Mouse (Mus musculus) kidney, adult 2 months (tissue): ENCODE results near the gene Lrrfip2. TPM values are rescaled to one million over a fixed set of nuclear protein-coding genes. Genes with fewer than 3 reads are reported as not detected.

Experiments used
- DNase-seq: peaks from one replicate; pipeline ENCODE4 v3.0.0; 2021
- H3K27ac ChIP-seq: fragments of 200-500 bp; 2 replicates; pipeline ENCODE4 v1.5.1; 2012; ENCODE audit warnings: low read depth, low read length, control low read depth, inconsistent platforms; ENCODE audit not compliant: insufficient read depth
- H3K27me3 ChIP-seq: fragments of 200-500 bp; replicated peaks from 2 replicates; pipeline ENCODE4 v1.6.1; 2012; ENCODE audit warnings: mild to moderate bottlenecking, moderate library complexity, low read length, inconsistent platforms; ENCODE audit not compliant: control insufficient read depth, insufficient read depth
- H3K36me3 ChIP-seq: fragments of 200-500 bp; 2 replicates; pipeline ENCODE4 v1.6.1; 2012; ENCODE audit warnings: mild to moderate bottlenecking, moderate library complexity, low read length, inconsistent platforms; ENCODE audit not compliant: control insufficient read depth, insufficient read depth
- H3K4me1 ChIP-seq: fragments of 200-500 bp; 2 replicates; pipeline ENCODE4 v1.6.1; 2011; ENCODE audit warnings: low read length; ENCODE audit not compliant: control insufficient read depth, insufficient read depth
- H3K4me3 ChIP-seq: fragments of 200-500 bp; 2 replicates; pipeline ENCODE4 v1.5.1; 2011; ENCODE audit warnings: mild to moderate bottlenecking, low read depth, low read length, control low read depth; ENCODE audit not compliant: insufficient read depth
- CTCF ChIP-seq: fragments of 200-500 bp; conservative IDR thresholded peaks from 2 replicates; pipeline ENCODE4 v1.5.1; 2011; ENCODE audit warnings: low read depth, mild to moderate bottlenecking, control low read depth, low read length, moderate library complexity, mixed read lengths; ENCODE audit not compliant: insufficient read depth, insufficient read length
- POLR2A ChIP-seq: fragments of 200-500 bp; IDR thresholded peaks from one replicate; pipeline ENCODE4 v1.6.1; 2011; ENCODE audit warnings: low read depth, low read length, control low read depth
- WGBS: fragments of 180-500 bp; shearing (Covaris S2); methylation state at CpG from one replicate; pipeline ENCODE4 v1.1.7; 2018; 5-methylcytosine and 5-hydroxymethylcytosine counted together
- polyA plus RNA-seq: library from polyadenylated mRNA; depleted of rRNA; stranded (reverse); fragments of >200 nt; gene quantifications from 2 replicates; pipeline ENCODE4 v1.2.3, GENCODE M21; 2012

The Lrrfip2 gene
- polyA plus RNA-seq, 1 experiment: 12.7 TPM

- under 1% methylated on average over 50 of the region's 52 CpGs for WGBS
- DNase-seq: peak; percentile 84
Observed at GRCm38 (mm10) chr9:111118252-111118890, 979 bp downstream of the Lrrfip2 start.

GRCm38 (mm10) chr9:111118891-111119441 lies 1.6 kb downstream of the Lrrfip2 start:
- peak overlapping the region; percentile 81 for H3K27ac ChIP-seq
- 2% methylated on average over 17 of the region's 17 CpGs for WGBS
- peaks cover 19% of the 10 kb centered on the region for H3K4me1 ChIP-seq
- DNase-seq: peak; percentile 37
- no peaks in the 10 kb centered on the region for H3K27me3 ChIP-seq
- H3K36me3 ChIP-seq: no peaks in the 10 kb centered on the region; the same call in 1 of the 2 replicates
- TF ChIP-seq CTCF: no peak
- no peak for TF ChIP-seq POLR2A
- H3K4me3 ChIP-seq: peak overlapping the region; percentile 70

More at GRCm38 (mm10) chr9:111118252-111118890, 979 bp downstream of the Lrrfip2 start:
- Histone ChIP-seq H3K27me3 (no peaks in the 10 kb centered on the region), H3K4me3 (peak overlapping the region; percentile 70), H3K27ac (peak overlapping the region; percentile 81), H3K36me3 (no peaks in the 10 kb centered on the region; the same call in 1 of the 2 replicates), H3K4me1 (peaks cover 14% of the 10 kb centered on the region)
- TF ChIP-seq CTCF (no peak), POLR2A (peak; percentile 18)

- H3K4me1 ChIP-seq: peaks cover 19% of the 10 kb centered on the region
- 26% methylated on average over 5 of the region's 5 CpGs for WGBS
- H3K27ac ChIP-seq: no peak overlapping the region
- no peak overlapping the region for H3K4me3 ChIP-seq
- no peaks in the 10 kb centered on the region for H3K27me3 ChIP-seq
- TF ChIP-seq CTCF: no peak
- no peak for TF ChIP-seq POLR2A
- peak; percentile 40 for DNase-seq
- no peaks in the 10 kb centered on the region; the same call in 1 of the 2 replicates for H3K36me3 ChIP-seq
Observed at GRCm38 (mm10) chr9:111122446-111122845, 5.1 kb downstream of the Lrrfip2 start.

- Histone ChIP-seq H3K27ac (no peak overlapping the region), H3K27me3 (no peaks in the 10 kb centered on the region), H3K36me3 (no peaks in the 10 kb centered on the region; the same call in 1 of the 2 replicates), H3K4me1 (peaks cover 21% of the 10 kb centered on the region), H3K4me3 (no peak overlapping the region)
- TF ChIP-seq POLR2A: no peak
- TF ChIP-seq CTCF: no peak
- DNase-seq: peak; percentile 68
- 38% methylated on average over 2 of the region's 2 CpGs for WGBS
Observed at GRCm38 (mm10) chr9:111123336-111123735, 5.9 kb downstream of the Lrrfip2 start.

GRCm38 (mm10) chr9:111124440-111124839 lies 7.0 kb downstream of the Lrrfip2 start:
- DNase-seq: no peak
- no peaks in the 10 kb centered on the region; the same call in 1 of the 2 replicates for H3K36me3 ChIP-seq
- TF ChIP-seq POLR2A (no peak), CTCF (no peak)

GRCm38 (mm10) chr9:111126735-111127134 lies 9.3 kb downstream of the Lrrfip2 start:
- no peak for DNase-seq
- no peaks in the 10 kb centered on the region for H3K27me3 ChIP-seq
- no peak overlapping the region for H3K27ac ChIP-seq
- H3K36me3 ChIP-seq: no peaks in the 10 kb centered on the region; the same call in 1 of the 2 replicates
- WGBS: 87% methylated on average over 4 of the region's 4 CpGs
- no peak overlapping the region for H3K4me3 ChIP-seq
- no peak for TF ChIP-seq POLR2A
- no peak for TF ChIP-seq CTCF
- H3K4me1 ChIP-seq: peaks cover 11% of the 10 kb centered on the region

More at GRCm38 (mm10) chr9:111124440-111124839, 7.0 kb downstream of the Lrrfip2 start:
- no peak overlapping the region for H3K4me3 ChIP-seq
- peaks cover 16% of the 10 kb centered on the region for H3K4me1 ChIP-seq
- no peak overlapping the region for H3K27ac ChIP-seq
- no peaks in the 10 kb centered on the region for H3K27me3 ChIP-seq
- WGBS: 89% methylated on average over 4 of the region's 4 CpGs

- WGBS: 33% methylated on average over 4 of the region's 4 CpGs
- Histone ChIP-seq H3K36me3 (no peaks in the 10 kb centered on the region; the same call in 1 of the 2 replicates), H3K4me1 (peaks cover 7% of the 10 kb centered on the region; the same call in 1 of the 2 replicates), H3K4me3 (no peak overlapping the region), H3K27ac (no peak overlapping the region), H3K27me3 (no peaks in the 10 kb centered on the region)
- peak; percentile 25 for DNase-seq
- no peak for TF ChIP-seq POLR2A
- TF ChIP-seq CTCF: no peak
Observed at GRCm38 (mm10) chr9:111127749-111128148, 10.4 kb downstream of the Lrrfip2 start.
